Mouse (Mus musculus) brain, embryonic 14.5 days (tissue): ENCODE measurements at regions not wholly inside any gene's neighbourhood (a gene's known extent, or its start where the extent isn't known, plus 50 kb on each side); places are given as distances from the start of the nearest gene placed in this dataset.

Experiments
- DNase-seq: peaks from one replicate; pipeline ENCODE4 v3.0.0-alpha.2; 2011; ENCODE audit warnings: low read depth
- CTCF ChIP-seq: fragments of 200-500 bp; IDR thresholded peaks from 2 replicates; pipeline ENCODE4 v1.5.1; 2012; ENCODE audit warnings: inconsistent platforms, mild to moderate bottlenecking, moderate library complexity, borderline replicate concordance; ENCODE audit not compliant: insufficient read depth, insufficient read length; ENCODE audit errors: extremely low read depth
- POLR2A ChIP-seq: fragments of 200-500 bp; IDR thresholded peaks from 2 replicates; pipeline ENCODE4 v1.6.1; 2012; ENCODE audit warnings: mild to moderate bottlenecking, inconsistent platforms, borderline replicate concordance; ENCODE audit not compliant: poor library complexity, insufficient read depth, insufficient read length, severe bottlenecking; ENCODE audit errors: extremely low read depth

DNA sequence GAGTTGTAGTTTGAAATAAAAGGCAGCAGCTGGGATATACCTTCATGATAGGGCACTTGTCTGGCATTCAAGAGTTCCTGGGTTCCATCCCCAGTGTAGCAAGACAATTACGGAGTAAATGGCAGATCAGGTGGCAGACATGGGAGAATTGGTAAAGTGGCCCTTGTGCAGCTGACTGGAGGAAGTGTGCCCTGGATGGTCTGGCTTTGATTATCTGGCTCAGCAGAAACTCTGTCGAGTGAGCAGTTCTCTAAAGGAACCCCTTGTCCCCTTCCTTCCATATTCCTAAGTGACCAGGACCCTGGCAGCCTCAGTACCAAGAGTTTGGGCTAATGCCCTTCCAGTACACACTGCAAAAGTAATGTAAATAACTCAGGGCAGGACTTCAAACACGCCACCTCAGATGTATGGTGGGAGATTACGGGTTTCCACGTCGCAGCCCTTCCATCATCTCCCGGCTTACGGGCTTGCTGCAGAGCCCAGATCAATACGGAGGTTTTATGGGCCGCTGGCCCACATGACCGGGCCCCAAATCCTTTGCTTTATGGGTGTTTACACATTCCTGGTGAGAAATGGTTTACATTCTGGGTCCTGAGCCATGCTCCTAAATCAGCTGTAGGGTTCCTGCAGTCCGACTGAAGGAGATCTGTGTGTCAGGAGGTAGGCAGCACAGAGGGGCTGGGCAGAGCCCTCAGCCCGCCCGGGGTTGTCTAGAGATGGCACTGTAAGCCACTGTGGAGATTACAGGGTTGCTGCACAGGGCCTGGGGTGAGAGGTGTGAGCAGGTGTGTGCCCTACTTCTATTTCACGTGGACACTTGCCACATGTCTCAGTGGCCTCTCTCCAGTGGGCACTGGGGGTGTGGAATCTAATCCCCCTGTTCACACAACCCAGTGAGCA, 50.4 kb upstream of the Hand1 start:
- no peak for DNase-seq
- TF ChIP-seq POLR2A (no peak), CTCF (no peak)
